In the genomic region with DNA sequence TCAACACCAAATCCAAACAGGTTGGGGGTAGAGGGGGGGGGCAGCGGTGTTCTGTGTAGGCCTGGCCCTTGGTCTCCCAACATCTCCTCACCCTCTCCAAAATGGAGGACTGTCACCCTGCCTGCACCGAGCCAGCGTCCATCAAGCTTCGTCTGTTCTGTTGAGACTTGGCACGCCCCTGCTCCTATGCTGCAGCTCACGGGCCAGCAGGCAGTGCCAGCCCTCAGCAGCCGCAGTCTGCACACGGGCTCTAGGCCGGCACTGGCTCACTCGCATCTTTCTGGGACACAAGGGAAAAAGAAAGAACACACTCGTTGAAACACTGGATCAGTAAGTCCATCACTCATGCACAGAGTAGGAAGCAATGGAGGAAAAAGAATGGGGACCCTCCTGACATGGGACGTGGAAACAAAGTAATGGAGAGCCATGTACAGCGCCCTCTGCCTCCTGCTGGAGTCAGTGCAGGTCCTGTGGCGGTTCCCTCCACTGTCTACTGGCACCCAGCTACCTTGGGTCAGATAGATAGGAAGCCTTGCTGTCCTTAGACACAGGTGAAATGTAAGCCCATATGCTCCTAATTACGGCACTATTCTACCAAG, we compare ENCODE assay signal across 9 mouse cellular contexts.
DNase-seq lines count a peak whose midpoint lies in the region; ATAC-seq and TF ChIP-seq lines count a peak whose summit lies in the region.
"Had no signal": no experiment of that assay in that cellular context is flagged by ENCODE, and none has a peak within 500 bp of the region (broad histone marks: within the 10 kb centered on the region; RNA-seq: fewer than 3 reads in every experiment).

No protein-coding gene starts in this region.

- no peak for ATAC-seq in hindbrain, embryonic 11.5 days (ENCODE audit: low FRiP score)
- 0 out of 2 replicates have a peak, but pooled peaks have one; percentile 55 for ATAC-seq in neural tube, embryonic 15.5 days (ENCODE audit: low FRiP score)
- ATAC-seq in megakaryocyte-erythroid progenitor cell, adult 5-6 weeks (replicated peaks; ENCODE audit: low FRiP score, low TSS enrichment, poor library complexity, severe bottlenecking) = no peak

- H3K9ac ChIP-seq in hindbrain, embryonic 11.5 days (ENCODE audit: low read depth, low read length) = no peak overlapping the region
- no peak overlapping the region for H3K9ac ChIP-seq in neural tube, embryonic 15.5 days (replicated peaks)

- 81% methylated on average over 15 of the region's 15 CpGs for WGBS in hindbrain, embryonic 10.5 days
- WGBS in hindbrain, embryonic 11.5 days = 78% methylated on average over 15 of the region's 15 CpGs
- 79% methylated on average over 15 of the region's 15 CpGs for WGBS in neural tube, embryonic 15.5 days
- 86% methylated on average over 15 of the region's 15 CpGs for WGBS in small intestine, adult 2 months

- no peak for TF ChIP-seq POLR2A in small intestine, adult 2 months (IDR thresholded peaks at IDR 0.05; ENCODE audit: low read depth, low read length)

- H3K36me3 ChIP-seq in hindbrain, embryonic 10.5 days = no peaks in the 10 kb centered on the region
- no peaks in the 10 kb centered on the region for H3K36me3 ChIP-seq in hindbrain, embryonic 11.5 days (ENCODE audit: control insufficient read depth, insufficient read depth, low read length)
- H3K36me3 ChIP-seq in neural tube, embryonic 15.5 days = no peaks in the 10 kb centered on the region
- H3K36me3 ChIP-seq in small intestine, adult 2 months (ENCODE audit: control insufficient read depth, insufficient read depth, low read length) = no peaks in the 10 kb centered on the region
- H3K36me3 ChIP-seq: G1E had no signal

- peaks cover 56% of the 10 kb centered on the region for H3K4me1 ChIP-seq in hindbrain, embryonic 10.5 days (replicated peaks)
- peaks cover 9% of the 10 kb centered on the region for H3K4me1 ChIP-seq in hindbrain, embryonic 11.5 days (replicated peaks; ENCODE audit: control insufficient read depth, insufficient read depth, low read length)
- 0 out of 2 replicates have a peak, but pooled peaks cover 8% of the 10 kb centered on the region for H3K4me1 ChIP-seq in neural tube, embryonic 15.5 days
- H3K4me1 ChIP-seq in small intestine, adult 2 months (ENCODE audit: control insufficient read depth, insufficient read depth, insufficient read length, low read length) = peaks cover 8% of the 10 kb centered on the region; the same call in 1 of the 2 replicates

- peak overlapping the region; percentile 69 for H3K27ac ChIP-seq in hindbrain, embryonic 10.5 days
- no peak overlapping the region for H3K27ac ChIP-seq in hindbrain, embryonic 11.5 days (ENCODE audit: low read depth, low read length)
- no peak overlapping the region for H3K27ac ChIP-seq in neural tube, embryonic 15.5 days (replicated peaks)
- H3K27ac ChIP-seq in small intestine, adult 2 months (ENCODE audit: insufficient read depth, low read depth, low read length) = no peak overlapping the region

- DNase-seq in hindbrain, embryonic 10.5 days (ENCODE audit: low spot score) = no peak
- DNase-seq in hindbrain, embryonic 11.5 days (ENCODE audit: low spot score) = no peak
- DNase-seq in neural tube, embryonic 10.5 days (ENCODE audit: extremely low spot score, low spot score) = no peak
- DNase-seq in cerebellum, adult 9-11 months = peak; percentile 82
- no peak for DNase-seq in frontal cortex, adult 2 months (ENCODE audit: extremely low spot score in 1 of 2, low spot score in 1 of 2)

- no peaks in the 10 kb centered on the region for H3K9me3 ChIP-seq in hindbrain, embryonic 10.5 days
- H3K9me3 ChIP-seq in hindbrain, embryonic 11.5 days (ENCODE audit: control insufficient read depth, low read length) = no peaks in the 10 kb centered on the region
- H3K9me3 ChIP-seq in neural tube, embryonic 15.5 days (replicated peaks) = no peaks in the 10 kb centered on the region

- no peak overlapping the region for H3K4me2 ChIP-seq in hindbrain, embryonic 11.5 days (replicated peaks; ENCODE audit: low read depth, low read length)
- no peak overlapping the region for H3K4me2 ChIP-seq in neural tube, embryonic 15.5 days

- no peak overlapping the region for H3K4me3 ChIP-seq in hindbrain, embryonic 10.5 days
- no peak overlapping the region for H3K4me3 ChIP-seq in hindbrain, embryonic 11.5 days (ENCODE audit: low read depth, low read length)
- no peak overlapping the region for H3K4me3 ChIP-seq in neural tube, embryonic 15.5 days (replicated peaks)
- H3K4me3 ChIP-seq in small intestine, adult 2 months (ENCODE audit: low read depth, low read length) = no peak overlapping the region

- H3K27me3 ChIP-seq in hindbrain, embryonic 10.5 days (ENCODE audit: insufficient read depth, poor library complexity, severe bottlenecking) = no peaks in the 10 kb centered on the region
- H3K27me3 ChIP-seq in hindbrain, embryonic 11.5 days (ENCODE audit: control insufficient read depth, insufficient read depth, low read length) = no peaks in the 10 kb centered on the region
- no peaks in the 10 kb centered on the region for H3K27me3 ChIP-seq in neural tube, embryonic 15.5 days (replicated peaks)
- no peaks in the 10 kb centered on the region for H3K27me3 ChIP-seq in small intestine, adult 2 months (ENCODE audit: control insufficient read depth, insufficient read depth, low read length)

- TF ChIP-seq CTCF in small intestine, adult 2 months (IDR thresholded peaks at IDR 0.05; ENCODE audit: extremely low read depth, insufficient read length, insufficient replicate concordance, low read depth, low read length) = 0 out of 2 replicates have a peak, but pooled peaks have one; percentile 15
